Mouse (Mus musculus): Measurements from ENCODE around the gene Smad1.

DNA sequence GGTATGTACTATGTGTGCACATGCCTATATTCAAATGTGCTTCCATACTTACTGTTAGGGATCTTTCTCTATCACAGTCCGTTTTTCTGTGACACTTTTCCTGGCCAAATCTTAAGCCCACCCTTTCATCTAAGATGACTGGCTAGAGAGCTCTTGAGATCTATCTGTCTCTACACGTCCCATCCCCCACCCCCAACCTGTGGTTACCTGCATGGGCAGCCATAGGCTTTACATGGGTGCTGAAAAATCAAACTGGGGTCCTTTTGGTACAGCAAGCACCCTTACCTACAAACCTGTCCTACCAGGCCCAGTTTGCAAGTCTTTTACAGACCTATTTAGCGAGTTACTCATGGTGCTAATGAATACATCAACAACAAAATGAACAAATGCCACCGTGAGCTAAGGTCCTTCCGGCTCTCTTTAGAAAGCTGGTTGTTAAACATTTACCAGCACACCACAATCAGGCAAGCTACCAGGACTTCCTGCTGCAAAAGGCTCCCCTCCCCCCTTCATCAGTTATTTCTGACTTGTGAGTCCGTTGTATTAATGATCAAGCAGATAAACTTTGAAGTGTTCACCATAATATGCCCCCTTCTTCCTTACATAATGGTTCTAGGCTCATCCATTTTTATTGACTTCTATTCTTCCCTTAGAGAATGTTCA, 5.7 kb upstream of the Smad1 start:
- TF ChIP-seq POLR2A (IDR thresholded peaks at IDR 0.05; ENCODE audit: borderline replicate concordance, extremely low read depth, insufficient read depth, insufficient read length, poor library complexity, severe bottlenecking) (no peak), CTCF (IDR thresholded peaks at IDR 0.05; ENCODE audit: borderline replicate concordance, extremely low read depth, insufficient read depth, insufficient read length) (no peak)
